Mouse (Mus musculus) limb, embryonic 10.5 days (tissue): Measurements from ENCODE around the gene Cts3. TPM values are rescaled to one million over a fixed set of nuclear protein-coding genes. Genes with fewer than 3 reads are reported as not detected.
"Not testable (repeated sequence)": the region's sequence is repeated elsewhere in the genome, so short reads cannot be mapped to it uniquely, and the experiment has no call there.

Experiments used
- DNase-seq: peaks from one replicate; pipeline ENCODE4 v3.0.0-alpha.2; 2017; ENCODE audit warnings: low spot score
- H3K27ac ChIP-seq: fragments of 300-500 bp; sonication (generic); 2 replicates; pipeline ENCODE4 v1.5.1; 2016; ENCODE audit warnings: mild to moderate bottlenecking
- H3K27me3 ChIP-seq: fragments of 300-500 bp; sonication (generic); 2 replicates; pipeline ENCODE4 v1.6.1; 2016; ENCODE audit warnings: low read depth, mild to moderate bottlenecking; ENCODE audit not compliant: poor library complexity, severe bottlenecking
- H3K36me3 ChIP-seq: fragments of 300-500 bp; sonication (generic); 2 replicates; pipeline ENCODE4 v1.6.1; 2016; ENCODE audit warnings: mild to moderate bottlenecking, moderate library complexity
- H3K4me1 ChIP-seq: fragments of 300-500 bp; sonication (generic); 2 replicates; pipeline ENCODE4 v1.6.1; 2016
- H3K4me3 ChIP-seq: fragments of 300-500 bp; sonication (generic); 2 replicates; pipeline ENCODE4 v1.5.1; 2016; ENCODE audit warnings: mild to moderate bottlenecking, moderate library complexity
- H3K9me3 ChIP-seq: fragments of 300-500 bp; sonication (generic); replicated peaks from 2 replicates; pipeline ENCODE4 v1.6.1; 2016; ENCODE audit warnings: mild to moderate bottlenecking
- WGBS: fragments of 180-500 bp; shearing (Covaris S2); methylation state at CpG from one replicate; pipeline ENCODE4 v1.1.7; 2016; 5-methylcytosine and 5-hydroxymethylcytosine counted together
- polyA plus RNA-seq: library from polyadenylated mRNA; unstranded; fragments of >200 nt; fragmentation: Nextera tagmentation; extraction: Ambion mirVana; gene quantifications from 2 replicates; pipeline ENCODE4 v1.2.1, GENCODE M21; 2016

The Cts3 gene
- not detected in 2 replicates for polyA plus RNA-seq

- Histone ChIP-seq H3K4me1 (no peaks in the 10 kb centered on the region), H3K27me3 (no peaks in the 10 kb centered on the region), H3K9me3 (peaks cover 2% of the 10 kb centered on the region; the same call in 1 of the 2 replicates), H3K27ac (no peak within 1 kb of the TSS), H3K36me3 (no peaks in the 10 kb centered on the region), H3K4me3 (no peak within 1 kb of the TSS)
- no peak for DNase-seq
Measured at GRCm38 (mm10) chr13:61570027-61570426, at the start of gene Cts3. Cts3 (minus strand) TSS chr13:61570127.

- not testable (repeated sequence) for H3K27me3 ChIP-seq, DNase-seq, H3K4me1 ChIP-seq, H3K36me3 ChIP-seq, H3K4me3 ChIP-seq, H3K9me3 ChIP-seq, H3K27ac ChIP-seq
- WGBS = 47% methylated on average over 1 of the region's 1 CpGs
Measured at GRCm38 (mm10) chr13:61568074-61568473, 1.9 kb downstream of the Cts3 start, which contains the start of gene Gm49352. Gm49352 (minus strand) TSS chr13:61568174.

GRCm38 (mm10) chr13:61541631-61542030, 28.3 kb downstream of the Cts3 start, which contains the start of gene Ctsm:
Ctsm (minus strand) TSS chr13:61541839.
- no peak for DNase-seq
- 80% methylated on average over 4 of the region's 4 CpGs for WGBS
- Histone ChIP-seq H3K36me3 (no peaks in the 10 kb centered on the region), H3K4me1 (no peaks in the 10 kb centered on the region), H3K9me3 (no peaks in the 10 kb centered on the region), H3K4me3 (no peak within 1 kb of the TSS), H3K27me3 (no peaks in the 10 kb centered on the region), H3K27ac (no peak within 1 kb of the TSS)

Other genes with a start within 250 kb of the Cts3 start
- not detected in 2 replicates for gene Cts7, start 211.9 kb downstream of the Cts3 start, polyA plus RNA-seq
- not detected in 2 replicates for gene Ctsm, start 28.3 kb downstream of the Cts3 start, polyA plus RNA-seq
- gene Gm49352, start 2.0 kb downstream of the Cts3 start, polyA plus RNA-seq = not detected in 2 replicates